Mouse (Mus musculus) G1E (cell line): Measurements from ENCODE around the gene Sept8. TPM values are rescaled to one million over a fixed set of nuclear protein-coding genes. Genes with fewer than 3 reads are reported as not detected.

Source experiments
- ATAC-seq: 2 replicates; pipeline ENCODE4 v1.8.0; 2016; ENCODE audit warnings: mild to moderate bottlenecking; ENCODE audit not compliant: insufficient number of reproducible peaks, poor library complexity, low FRiP score, severe bottlenecking; ENCODE audit errors: extremely low read depth
- DNase-seq: peaks from one replicate; pipeline ENCODE4 v3.0.0; 2012; ENCODE audit warnings: low spot score
- H3K27me3 ChIP-seq: 2 replicates; pipeline ENCODE4 v1.6.1; 2012; ENCODE audit warnings: mild to moderate bottlenecking, low read length, inconsistent platforms; ENCODE audit not compliant: insufficient read depth
- H3K36me3 ChIP-seq: replicated peaks from 2 replicates; pipeline ENCODE3; 2012; ENCODE audit warnings: mild to moderate bottlenecking, inconsistent platforms
- H3K4me1 ChIP-seq: 2 replicates; pipeline ENCODE4 v1.6.1; 2012; ENCODE audit warnings: low read depth, low read length, inconsistent platforms, mixed read lengths; ENCODE audit not compliant: insufficient read depth
- H3K4me3 ChIP-seq: 2 replicates; pipeline ENCODE4 v1.5.1; 2012; ENCODE audit warnings: low read depth, mild to moderate bottlenecking, inconsistent platforms, low read length, moderate library complexity, mixed read lengths
- H3K9me3 ChIP-seq: replicated peaks from 2 replicates; pipeline ENCODE4 v1.6.1; 2012; ENCODE audit warnings: inconsistent platforms
- CTCF ChIP-seq: IDR thresholded peaks from 2 replicates; pipeline ENCODE4 v1.5.1; 2012; ENCODE audit warnings: low read depth, low read length, inconsistent platforms, mixed read lengths
- GATA1 ChIP-seq: IDR thresholded peaks from 2 replicates; pipeline ENCODE4 v1.6.1; 2012; ENCODE audit warnings: borderline replicate concordance, low read length, inconsistent platforms, mixed read lengths
- GATA2 ChIP-seq: IDR thresholded peaks from 2 replicates; pipeline ENCODE4 v1.6.1; 2012; ENCODE audit warnings: low read depth, low read length, inconsistent platforms, borderline replicate concordance
- POLR2AphosphoS5 ChIP-seq: IDR thresholded peaks from 2 replicates; pipeline ENCODE4 v1.6.1; 2012; ENCODE audit warnings: low read depth, low read length, inconsistent platforms; ENCODE audit not compliant: insufficient replicate concordance
- TAL1 ChIP-seq: conservative IDR thresholded peaks from 2 replicates; pipeline ENCODE4 v1.6.1; 2012; ENCODE audit warnings: low read depth, low read length, inconsistent platforms, mixed read lengths
- polyA plus RNA-seq: library from polyadenylated mRNA; stranded (reverse); fragments of >175 nt; gene quantifications from 2 replicates; pipeline ENCODE4 v1.2.3, GENCODE M21; 2012
- total RNA-seq, 2 experiments: library from RNA; stranded (forward) in 1 of 2; stranded (reverse) in 1 of 2; fragments of 200-1000 nt in 1 of 2; fragments of >200 nt in 1 of 2; fragmentation: Nextera tagmentation in 1 of 2; gene quantifications; 2 replicates each; pipeline ENCODE4 v1.2.3; 2014 to 2017

The Sept8 gene
- total and polyA plus RNA-seq, 3 experiments = 124 to 186 (median 172) TPM

- DNase-seq = peak; percentile 37
- H3K9me3 ChIP-seq = no peaks in the 10 kb centered on the region
- H3K36me3 ChIP-seq = peaks cover 60% of the 10 kb centered on the region
- H3K4me1 ChIP-seq = peaks cover 88% of the 10 kb centered on the region
- ATAC-seq = no peak
- H3K27me3 ChIP-seq = no peaks in the 10 kb centered on the region
- H3K4me3 ChIP-seq = peak overlapping the region; percentile 33; the same call in 1 of the 2 replicates
- TF ChIP-seq GATA2 (no peak), POLR2AphosphoS5 (no peak), GATA1 (no peak), CTCF (no peak), TAL1 (peak; percentile 38)
These were observed 3.9 kb downstream of the Sept8 start for GRCm38 (mm10) chr11:53522930-53523329.

DNA sequence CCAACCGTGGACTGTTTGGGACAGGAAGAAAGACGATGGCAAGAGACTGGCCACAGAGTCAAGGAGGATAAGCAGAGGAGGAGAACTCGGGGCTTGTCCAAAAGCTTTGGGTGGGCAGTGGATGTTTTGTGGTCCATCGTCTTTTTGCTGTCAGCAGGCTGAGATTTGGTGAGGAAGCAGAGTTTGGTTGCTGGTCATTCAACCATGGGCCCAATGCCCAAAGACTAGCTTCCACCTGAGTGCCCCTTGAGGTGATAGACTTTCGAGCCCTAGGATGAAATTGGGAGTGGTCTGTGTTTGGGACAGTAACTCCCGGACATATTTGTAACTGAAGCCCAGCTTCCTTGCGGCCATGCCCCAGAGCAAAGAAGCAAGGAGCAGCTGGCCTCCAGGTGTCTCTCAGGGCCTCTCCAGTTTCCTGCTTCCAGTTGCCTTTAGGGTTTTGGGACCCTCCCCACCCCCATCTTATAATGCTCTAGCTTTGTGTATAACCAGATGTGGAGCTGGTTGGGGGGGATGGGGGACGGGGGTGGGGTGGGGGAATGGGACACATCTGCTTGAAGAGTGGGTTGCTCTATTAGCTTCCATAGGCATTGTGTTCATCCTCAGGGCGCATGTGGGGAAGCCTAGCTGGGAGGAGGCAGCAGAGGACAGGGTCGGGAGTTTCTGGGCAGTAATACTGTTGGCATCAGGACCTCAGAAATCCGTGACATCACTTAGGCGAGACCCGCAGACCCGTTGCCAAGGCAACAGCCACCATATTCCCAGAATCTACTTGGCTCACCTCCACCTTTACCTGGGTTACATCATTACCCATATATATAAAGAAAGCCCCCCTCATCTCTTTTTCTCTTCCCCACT, 4.7 kb downstream of the Sept8 start:
- Histone ChIP-seq H3K36me3 (peaks cover 69% of the 10 kb centered on the region), H3K27me3 (no peaks in the 10 kb centered on the region), H3K4me3 (no peak overlapping the region; the same call in 1 of the 2 replicates), H3K4me1 (peaks cover 88% of the 10 kb centered on the region), H3K9me3 (no peaks in the 10 kb centered on the region)
- TF ChIP-seq GATA2 = no peak
- no peak for TF ChIP-seq GATA1
- no peak for TF ChIP-seq TAL1
- TF ChIP-seq POLR2AphosphoS5 = no peak
- TF ChIP-seq CTCF = no peak
- ATAC-seq (no peak), DNase-seq (no peak)

GRCm38 (mm10) chr11:53524905-53525304, 5.8 kb downstream of the Sept8 start:
- no peaks in the 10 kb centered on the region for H3K27me3 ChIP-seq
- no peaks in the 10 kb centered on the region for H3K9me3 ChIP-seq
- TF ChIP-seq CTCF (peak; percentile 72), POLR2AphosphoS5 (no peak)
- H3K4me1 ChIP-seq = peaks cover 89% of the 10 kb centered on the region
- DNase-seq (no peak), ATAC-seq (no peak)
- peaks cover 80% of the 10 kb centered on the region for H3K36me3 ChIP-seq
- no peak overlapping the region for H3K4me3 ChIP-seq

- ATAC-seq (no peak), DNase-seq (no peak)
- Histone ChIP-seq H3K9me3 (no peaks in the 10 kb centered on the region), H3K4me3 (no peak overlapping the region), H3K4me1 (peaks cover 86% of the 10 kb centered on the region), H3K36me3 (peaks cover 86% of the 10 kb centered on the region), H3K27me3 (no peaks in the 10 kb centered on the region)
- TF ChIP-seq TAL1 = no peak
- TF ChIP-seq POLR2AphosphoS5 = no peak
- TF ChIP-seq GATA2 = no peak
- TF ChIP-seq GATA1 = no peak
- TF ChIP-seq CTCF = no peak
These were observed 6.4 kb downstream of the Sept8 start for GRCm38 (mm10) chr11:53525461-53525860.

GRCm38 (mm10) chr11:53528397-53529252, 9.6 kb downstream of the Sept8 start:
- no peak for TF ChIP-seq CTCF
- no peak for TF ChIP-seq GATA1
- TF ChIP-seq POLR2AphosphoS5 = no peak
- TF ChIP-seq GATA2 = no peak
- TF ChIP-seq TAL1 = no peak
- Histone ChIP-seq H3K9me3 (no peaks in the 10 kb centered on the region), H3K36me3 (peaks cover 93% of the 10 kb centered on the region), H3K4me3 (no peak overlapping the region), H3K27me3 (no peaks in the 10 kb centered on the region), H3K4me1 (peaks cover 61% of the 10 kb centered on the region)
- DNase-seq (no peak), ATAC-seq (no peak)

DNA sequence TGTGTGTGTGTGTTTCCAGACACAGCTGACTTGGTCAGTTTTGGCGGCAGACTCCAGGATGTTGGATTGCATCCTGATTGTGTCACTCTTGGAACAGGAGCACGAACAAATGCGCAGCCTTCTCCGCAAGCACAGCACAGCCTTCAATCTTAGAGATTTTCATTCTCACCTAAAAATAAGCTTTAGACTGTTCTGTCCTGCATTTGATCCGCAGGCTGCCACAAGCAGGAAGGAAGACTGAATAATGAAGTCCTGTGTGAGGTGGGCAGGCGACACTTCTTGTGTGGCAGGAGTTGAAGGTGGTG, 10.1 kb downstream of the Sept8 start:
- ATAC-seq (no peak), DNase-seq (no peak)
- no peaks in the 10 kb centered on the region for H3K27me3 ChIP-seq
- no peak for TF ChIP-seq TAL1
- TF ChIP-seq GATA2 = no peak
- no peak for TF ChIP-seq GATA1
- TF ChIP-seq POLR2AphosphoS5 = no peak
- no peak for TF ChIP-seq CTCF
- H3K36me3 ChIP-seq = peaks cover 93% of the 10 kb centered on the region
- H3K9me3 ChIP-seq = no peaks in the 10 kb centered on the region
- H3K4me1 ChIP-seq = peaks cover 57% of the 10 kb centered on the region
- no peak overlapping the region for H3K4me3 ChIP-seq
